Mouse (Mus musculus): Measurements from ENCODE around the gene Syce2. TPM values are rescaled to one million over a fixed set of nuclear protein-coding genes. Genes with fewer than 3 reads are reported as not detected.

Gene Syce2
- 0.92 TPM for polyA plus RNA-seq (2014; fragmentation: Illumina TruSeq; extraction: RNeasy Lipid Tissue Mini Kit (QIAGEN cat#74804); ENCODE audit: low read depth, low replicate concordance)

DNA sequence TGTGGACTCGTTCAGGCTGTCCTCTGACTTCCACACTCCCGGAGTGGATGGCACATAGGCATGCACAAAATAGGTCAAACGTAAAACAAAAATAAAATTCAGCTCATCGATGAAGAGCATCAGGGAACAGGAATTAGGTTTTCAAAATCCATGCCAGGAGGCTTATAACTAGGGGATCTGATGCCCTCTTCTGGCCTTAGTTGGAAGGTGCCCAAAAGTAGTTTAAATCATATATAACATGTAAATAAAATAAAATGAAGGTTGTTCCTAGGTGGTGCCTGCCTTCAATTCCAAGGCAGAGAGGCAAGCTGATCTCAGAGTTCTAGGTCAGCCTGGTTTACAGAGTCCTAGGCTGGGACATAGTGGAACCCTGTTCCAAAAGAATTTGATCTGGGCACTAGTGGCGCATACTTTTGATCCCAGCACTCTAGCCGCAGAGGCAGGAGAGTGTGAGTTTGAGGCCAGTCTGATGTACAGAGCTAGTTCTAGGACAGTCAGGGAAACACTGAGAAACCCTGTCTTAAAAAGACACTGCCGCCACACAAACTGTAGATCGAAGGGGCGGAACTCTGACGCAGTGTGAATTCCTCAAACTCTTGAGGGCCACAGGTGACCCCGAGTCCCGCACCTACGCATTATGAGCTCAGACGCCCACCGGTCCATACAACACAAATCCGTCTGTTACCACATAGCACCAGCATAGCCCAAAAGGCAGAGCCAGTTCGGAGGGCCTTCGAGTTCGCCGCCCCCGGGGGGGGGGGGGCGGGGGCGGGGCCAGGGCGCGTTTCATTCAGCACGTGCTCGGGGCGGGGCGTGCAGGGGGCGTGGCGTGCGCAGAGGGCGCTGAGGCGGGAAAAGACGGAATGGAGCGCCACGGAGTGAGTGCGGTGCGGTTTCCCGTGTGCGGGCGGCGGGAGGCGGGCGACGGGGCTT is at the start of gene Syce2:
Gene Syce2, plus strand, starts transcription at position 736 of the 933 bp plus-strand sequence.

DNA sequence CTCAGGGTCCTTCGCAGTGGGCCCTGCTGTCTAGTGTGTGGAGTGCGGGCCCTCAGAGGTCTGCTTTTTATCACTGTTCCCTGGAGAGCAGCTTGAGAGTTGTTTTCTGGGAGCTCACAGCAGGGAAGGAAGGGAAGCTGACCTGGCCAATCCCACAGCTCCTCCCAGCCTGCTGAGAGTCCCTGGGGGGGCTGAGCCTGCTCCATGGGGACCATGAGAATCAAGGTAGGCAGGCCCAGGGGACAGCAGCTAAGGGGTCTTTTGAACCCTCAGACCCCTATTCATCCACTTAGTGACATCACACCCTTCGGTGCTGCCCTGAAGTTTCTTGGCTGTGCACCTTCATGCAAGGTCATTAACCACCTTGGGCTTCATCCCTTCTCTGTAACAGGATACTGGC is 49.2 kb upstream of the Syce2 start, which contains the start of gene Dand5:
Gene Dand5, minus strand, starts transcription at position 101 of the 400 bp plus-strand sequence.

DNA sequence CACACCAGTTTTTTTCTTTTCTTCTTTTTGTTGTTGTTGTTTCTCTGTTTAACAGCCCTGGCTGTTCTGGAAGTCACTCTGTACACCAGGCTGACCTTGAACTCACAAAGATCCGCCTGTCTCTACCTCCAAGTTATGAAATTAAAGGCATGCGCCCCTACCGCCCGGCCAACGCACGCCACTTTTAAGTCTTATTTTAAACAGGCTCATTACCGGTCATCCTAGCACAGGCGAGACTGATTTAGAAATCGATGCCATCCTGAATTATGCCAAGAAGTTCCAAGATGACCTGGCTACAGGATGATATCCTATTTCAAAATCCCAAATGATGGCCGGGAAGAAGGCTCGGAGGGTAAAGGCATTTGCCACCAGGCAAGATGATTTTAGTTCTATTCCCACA is 40.4 kb upstream of the Syce2 start, which contains the start of gene Gadd45gip1:
Gene Gadd45gip1, plus strand, starts transcription at position 33 of the 400 bp plus-strand sequence.

DNA sequence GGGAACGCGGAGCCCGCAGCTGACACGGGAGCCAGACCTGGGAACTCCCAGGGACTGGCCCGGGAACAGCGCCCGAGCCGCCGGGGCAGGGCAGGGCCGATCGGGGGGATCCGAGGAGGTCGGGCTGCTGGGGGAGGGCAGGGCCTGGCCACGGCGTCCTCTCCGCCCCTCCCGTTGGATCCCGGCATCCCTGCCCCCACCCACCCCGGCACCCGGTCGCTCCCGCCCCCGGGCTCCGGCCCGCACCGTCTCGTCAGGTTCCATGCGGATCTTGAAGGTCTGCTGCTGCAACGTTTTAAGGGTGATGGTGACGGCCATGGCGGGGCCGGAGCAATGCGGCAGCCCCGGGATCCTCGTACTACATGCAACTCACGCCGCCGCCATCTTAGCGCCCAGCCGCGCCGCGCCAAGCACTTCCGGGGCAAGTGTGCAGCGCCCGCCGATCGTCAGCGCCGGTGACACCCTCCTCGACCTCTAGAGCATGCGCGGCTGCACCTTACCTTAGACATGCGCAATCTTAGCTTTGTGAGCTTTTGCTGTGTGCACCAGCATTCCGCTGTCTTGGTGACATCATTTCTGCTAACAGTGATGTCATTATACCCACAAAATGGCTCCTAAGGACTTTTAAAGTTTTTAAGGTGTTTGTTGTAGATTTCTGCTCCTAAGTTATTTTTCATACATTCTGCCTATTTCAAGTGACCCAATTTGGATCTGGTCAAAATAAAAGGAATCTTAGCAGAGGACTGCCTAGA is 31.5 kb upstream of the Syce2 start, which contains the start of gene Rad23a:
Gene Rad23a, minus strand, starts transcription at position 418 of the 752 bp plus-strand sequence.

DNA sequence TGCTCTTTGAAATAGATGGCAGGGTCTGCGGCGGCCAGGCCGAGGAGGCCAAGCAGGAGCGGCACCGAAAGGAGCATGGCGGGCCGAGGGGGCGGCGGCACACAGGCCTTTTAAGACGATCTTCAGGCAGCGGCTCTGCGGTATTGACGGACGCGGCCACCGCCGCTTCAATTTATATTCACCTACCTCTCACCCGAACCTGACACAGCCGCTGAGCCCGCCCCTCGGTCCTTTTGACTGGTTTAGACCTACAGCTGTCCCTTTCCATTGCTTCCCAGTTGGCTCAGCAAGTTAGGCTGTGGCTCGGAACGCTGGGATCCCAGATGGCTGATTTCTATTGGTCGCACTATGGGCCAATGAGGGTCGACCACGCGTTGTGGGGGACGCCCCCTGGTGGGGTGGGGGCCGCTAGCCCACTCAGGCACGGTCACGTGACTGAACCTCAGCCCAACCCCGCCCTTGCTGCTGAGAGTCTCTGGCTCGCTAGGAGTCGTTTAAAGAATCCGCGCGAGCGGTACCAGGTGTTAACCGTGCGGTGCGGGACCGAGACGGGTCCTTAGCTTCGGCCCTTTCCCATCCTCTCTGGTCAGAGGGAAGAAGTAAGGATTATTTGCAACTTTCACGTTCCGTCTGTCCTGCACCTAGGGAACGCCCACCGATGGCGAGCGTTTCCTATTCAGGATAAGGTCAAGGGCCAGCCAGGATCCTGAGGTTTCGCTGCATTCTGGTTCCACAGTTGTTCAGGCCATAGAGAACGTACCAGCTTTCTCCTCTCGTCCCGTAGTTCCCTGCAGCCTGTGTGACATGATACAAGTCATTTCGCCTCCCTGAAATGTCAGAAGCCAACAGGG is 25.0 kb upstream of the Syce2 start, which contains the start of gene Calr:
Gene Calr, minus strand, starts transcription at position 213 of the 851 bp plus-strand sequence.

DNA sequence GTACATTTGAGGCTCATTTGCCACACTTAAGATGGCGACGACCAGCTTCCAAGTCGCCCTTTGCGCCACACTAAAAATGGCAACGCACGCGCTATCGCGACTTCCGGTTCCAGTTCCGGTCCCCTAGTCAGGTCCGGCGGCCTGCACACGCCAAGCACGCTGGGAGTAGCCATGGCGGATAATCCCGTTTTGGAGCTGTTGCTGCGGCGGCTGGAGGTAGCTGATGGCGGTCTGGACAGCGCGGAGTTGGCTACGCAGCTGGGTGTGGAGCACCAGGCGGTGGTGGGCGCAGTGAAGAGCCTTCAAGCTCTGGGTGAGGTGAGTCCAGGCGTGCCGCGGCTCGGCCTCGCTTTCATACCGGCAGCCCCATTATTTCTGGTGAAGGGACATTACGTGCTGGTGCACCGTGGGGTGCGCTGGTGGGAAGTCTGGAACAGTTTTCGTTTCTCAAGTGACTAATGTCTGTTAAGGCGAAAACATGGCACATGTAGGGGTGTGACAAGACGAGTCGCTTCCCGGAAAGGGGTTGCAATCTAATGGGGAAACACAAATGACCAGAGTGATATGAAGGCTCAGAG is 15.0 kb upstream of the Syce2 start, which contains the start of gene Farsa:
Gene Farsa, plus strand, starts transcription at position 126 of the 578 bp plus-strand sequence.

DNA sequence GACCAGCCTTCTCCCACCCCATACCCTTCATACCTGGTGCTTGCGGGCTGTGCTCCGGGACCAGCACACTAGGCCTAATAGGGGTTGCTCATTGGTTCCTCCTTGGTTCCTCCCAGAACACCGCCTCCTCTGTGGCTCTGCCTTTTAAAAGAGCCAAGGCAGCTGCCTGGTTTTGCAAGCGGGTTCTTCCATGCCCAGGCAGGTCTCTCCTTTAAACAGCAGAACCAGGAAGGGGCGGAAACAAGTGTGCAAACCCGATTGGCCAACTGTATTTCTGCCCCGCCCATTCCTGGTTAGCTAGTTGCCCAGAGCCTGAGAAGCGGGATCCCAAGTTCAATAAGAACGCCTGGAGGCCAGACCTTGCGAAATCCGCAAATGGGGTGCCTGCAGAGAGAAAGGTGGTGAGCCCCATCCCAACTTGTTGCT is 21.8 kb downstream of the Syce2 start, which contains the start of gene Gcdh:
Gene Gcdh, minus strand, starts transcription at position 213 of the 426 bp plus-strand sequence.

DNA sequence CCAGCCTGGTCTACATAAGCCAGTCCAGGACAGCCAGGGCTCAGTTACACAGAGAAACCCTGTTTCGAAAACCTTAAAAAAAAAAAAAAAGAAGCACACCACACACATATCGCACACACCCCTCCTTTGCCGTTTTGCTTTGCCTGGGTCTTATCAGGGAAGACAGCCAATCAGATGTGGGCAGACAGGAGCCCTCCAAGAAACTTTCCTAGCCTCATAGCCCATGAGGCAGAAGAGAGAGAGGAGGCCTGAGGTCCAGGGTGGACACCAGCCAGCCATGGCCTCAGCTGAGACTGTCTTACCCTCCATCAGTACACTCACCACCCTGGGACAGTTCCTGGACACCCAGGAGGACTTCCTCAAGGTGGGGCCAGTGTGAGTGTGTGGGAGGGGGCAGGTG is 29.8 kb downstream of the Syce2 start, which contains the start of gene Klf1:
Gene Klf1, plus strand, starts transcription at position 177 of the 400 bp plus-strand sequence.

DNA sequence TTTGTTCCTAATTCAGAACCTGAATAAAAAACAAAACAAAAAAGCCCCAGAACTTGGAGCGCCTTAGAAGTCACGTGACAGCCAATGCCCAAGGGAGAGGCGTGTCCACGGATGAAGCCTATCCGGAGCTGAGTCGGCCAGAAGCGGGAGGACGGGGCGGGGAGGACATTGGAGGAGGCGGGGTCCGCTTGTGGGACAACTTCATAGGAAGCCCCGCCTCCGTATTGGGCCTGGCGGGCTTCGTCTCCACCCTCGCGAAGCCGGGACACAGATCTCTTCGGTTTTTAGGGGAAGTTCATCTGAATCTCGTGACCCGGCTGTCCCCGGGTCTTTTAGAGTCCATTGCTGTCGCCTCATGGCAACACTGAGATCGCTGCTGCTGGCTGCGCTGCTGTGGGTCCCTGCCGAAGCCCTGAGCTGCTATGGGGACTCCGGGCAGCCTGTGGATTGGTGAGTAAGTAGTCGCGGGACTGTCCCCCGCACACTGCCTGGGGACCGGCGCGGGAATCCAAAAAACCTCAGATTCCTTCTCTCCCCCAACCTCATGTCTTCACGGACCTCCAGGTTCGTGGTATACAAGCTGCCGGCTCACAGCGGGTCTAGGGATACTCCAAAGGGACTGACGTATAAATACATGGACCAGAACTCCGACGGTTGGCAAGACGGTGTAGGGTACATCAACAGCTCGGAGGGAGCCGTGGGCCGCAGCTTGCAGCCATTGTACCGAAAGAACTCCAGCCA is 36.7 kb downstream of the Syce2 start, which contains the start of gene Dnase2a:
Gene Dnase2a, plus strand, starts transcription at position 140 of the 741 bp plus-strand sequence.

DNA sequence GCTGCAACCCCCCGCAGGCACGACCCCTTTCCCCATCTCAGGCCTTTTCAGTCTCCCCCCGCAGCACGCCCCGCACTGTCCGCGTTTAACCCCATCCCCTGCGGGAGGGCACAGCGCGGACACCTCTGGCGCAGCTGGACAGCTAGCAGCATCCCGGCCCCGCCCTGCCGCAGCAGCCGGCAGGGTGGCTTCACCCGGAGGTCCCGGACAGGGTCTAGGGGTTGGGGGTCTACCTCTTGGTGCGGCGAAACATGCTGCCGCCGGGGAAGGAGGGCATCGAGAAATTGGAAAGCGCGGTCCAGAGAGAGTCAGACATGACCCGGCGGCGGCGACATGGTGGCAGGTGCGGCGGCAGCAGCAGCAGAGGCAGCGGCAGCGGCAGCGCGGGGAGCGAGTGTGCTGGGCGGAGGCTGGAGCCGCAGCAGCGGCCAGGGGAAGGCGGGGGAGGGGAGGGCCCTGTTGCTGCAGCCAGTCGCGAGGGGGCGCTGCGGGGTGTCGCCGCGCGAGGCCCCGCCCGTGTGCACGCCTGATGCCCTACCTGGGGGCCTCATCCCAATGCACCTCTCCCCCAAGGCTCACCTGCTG is 65.1 kb downstream of the Syce2 start, which contains the start of gene Mast1:
Gene Mast1, minus strand, starts transcription at position 398 of the 585 bp plus-strand sequence.

Other genes starting within 250 kb of the Syce2 start
- 19.2 TPM for gene Ier2, start 209.3 kb upstream of the Syce2 start, polyA plus RNA-seq (2014; fragmentation: Illumina TruSeq; extraction: RNeasy Lipid Tissue Mini Kit (QIAGEN cat#74804); ENCODE audit: low read depth, low replicate concordance)
- gene Trmt1, start 185.8 kb upstream of the Syce2 start, polyA plus RNA-seq (2014; fragmentation: Illumina TruSeq; extraction: RNeasy Lipid Tissue Mini Kit (QIAGEN cat#74804); ENCODE audit: low read depth, low replicate concordance), result 39.8 TPM
- gene Nacc1, start 184.2 kb upstream of the Syce2 start, polyA plus RNA-seq (2014; fragmentation: Illumina TruSeq; extraction: RNeasy Lipid Tissue Mini Kit (QIAGEN cat#74804); ENCODE audit: low read depth, low replicate concordance), result 25.1 TPM
- gene Lyl1, start 170.7 kb upstream of the Syce2 start, polyA plus RNA-seq (2014; fragmentation: Illumina TruSeq; extraction: RNeasy Lipid Tissue Mini Kit (QIAGEN cat#74804); ENCODE audit: low read depth, low replicate concordance), result 3.0 TPM
- gene G430095P16Rik, start 149.1 kb upstream of the Syce2 start, polyA plus RNA-seq (2014; fragmentation: Illumina TruSeq; extraction: RNeasy Lipid Tissue Mini Kit (QIAGEN cat#74804); ENCODE audit: low read depth, low replicate concordance), result not detected
- gene Nfix, start 71.8 kb upstream of the Syce2 start, polyA plus RNA-seq (2014; fragmentation: Illumina TruSeq; extraction: RNeasy Lipid Tissue Mini Kit (QIAGEN cat#74804); ENCODE audit: low read depth, low replicate concordance), result 84.9 TPM
- gene Dand5, start 49.3 kb upstream of the Syce2 start, polyA plus RNA-seq (2014; fragmentation: Illumina TruSeq; extraction: RNeasy Lipid Tissue Mini Kit (QIAGEN cat#74804); ENCODE audit: low read depth, low replicate concordance), result 14.0 TPM
- gene Gadd45gip1, start 40.6 kb upstream of the Syce2 start, polyA plus RNA-seq (2014; fragmentation: Illumina TruSeq; extraction: RNeasy Lipid Tissue Mini Kit (QIAGEN cat#74804); ENCODE audit: low read depth, low replicate concordance), result 28.8 TPM
- 101 TPM for gene Rad23a, start 31.4 kb upstream of the Syce2 start, polyA plus RNA-seq (2014; fragmentation: Illumina TruSeq; extraction: RNeasy Lipid Tissue Mini Kit (QIAGEN cat#74804); ENCODE audit: low read depth, low replicate concordance)
- gene Calr, start 25.2 kb upstream of the Syce2 start, polyA plus RNA-seq (2014; fragmentation: Illumina TruSeq; extraction: RNeasy Lipid Tissue Mini Kit (QIAGEN cat#74804); ENCODE audit: low read depth, low replicate concordance), result 330 TPM
- gene Farsa, start 15.1 kb upstream of the Syce2 start, polyA plus RNA-seq (2014; fragmentation: Illumina TruSeq; extraction: RNeasy Lipid Tissue Mini Kit (QIAGEN cat#74804); ENCODE audit: low read depth, low replicate concordance), result 26.7 TPM
- 84.6 TPM for gene Gcdh, start 21.8 kb downstream of the Syce2 start, polyA plus RNA-seq (2014; fragmentation: Illumina TruSeq; extraction: RNeasy Lipid Tissue Mini Kit (QIAGEN cat#74804); ENCODE audit: low read depth, low replicate concordance)
- gene Klf1, start 29.8 kb downstream of the Syce2 start, polyA plus RNA-seq (2014; fragmentation: Illumina TruSeq; extraction: RNeasy Lipid Tissue Mini Kit (QIAGEN cat#74804); ENCODE audit: low read depth, low replicate concordance), result 0.29 TPM
- gene Dnase2a, start 36.4 kb downstream of the Syce2 start, polyA plus RNA-seq (2014; fragmentation: Illumina TruSeq; extraction: RNeasy Lipid Tissue Mini Kit (QIAGEN cat#74804); ENCODE audit: low read depth, low replicate concordance), result 9.4 TPM
- gene Mast1, start 65.2 kb downstream of the Syce2 start, polyA plus RNA-seq (2014; fragmentation: Illumina TruSeq; extraction: RNeasy Lipid Tissue Mini Kit (QIAGEN cat#74804); ENCODE audit: low read depth, low replicate concordance), result 0.13 TPM
- not detected for gene Rtbdn, start 74.9 kb downstream of the Syce2 start, polyA plus RNA-seq (2014; fragmentation: Illumina TruSeq; extraction: RNeasy Lipid Tissue Mini Kit (QIAGEN cat#74804); ENCODE audit: low read depth, low replicate concordance)
- not detected for gene Gm49661, start 97.3 kb downstream of the Syce2 start, polyA plus RNA-seq (2014; fragmentation: Illumina TruSeq; extraction: RNeasy Lipid Tissue Mini Kit (QIAGEN cat#74804); ENCODE audit: low read depth, low replicate concordance)
- gene Prdx2, start 97.5 kb downstream of the Syce2 start, polyA plus RNA-seq (2014; fragmentation: Illumina TruSeq; extraction: RNeasy Lipid Tissue Mini Kit (QIAGEN cat#74804); ENCODE audit: low read depth, low replicate concordance), result 451 TPM
- gene Rnaseh2a, start 97.7 kb downstream of the Syce2 start, polyA plus RNA-seq (2014; fragmentation: Illumina TruSeq; extraction: RNeasy Lipid Tissue Mini Kit (QIAGEN cat#74804); ENCODE audit: low read depth, low replicate concordance), result 30.6 TPM
- gene Junb, start 106.6 kb downstream of the Syce2 start, polyA plus RNA-seq (2014; fragmentation: Illumina TruSeq; extraction: RNeasy Lipid Tissue Mini Kit (QIAGEN cat#74804); ENCODE audit: low read depth, low replicate concordance), result 16.7 TPM
- gene Hook2, start 118.5 kb downstream of the Syce2 start, polyA plus RNA-seq (2014; fragmentation: Illumina TruSeq; extraction: RNeasy Lipid Tissue Mini Kit (QIAGEN cat#74804); ENCODE audit: low read depth, low replicate concordance), result 3.5 TPM
- not detected for gene Best2, start 142.4 kb downstream of the Syce2 start, polyA plus RNA-seq (2014; fragmentation: Illumina TruSeq; extraction: RNeasy Lipid Tissue Mini Kit (QIAGEN cat#74804); ENCODE audit: low read depth, low replicate concordance)
- 85.3 TPM for gene Asna1, start 153.2 kb downstream of the Syce2 start, polyA plus RNA-seq (2014; fragmentation: Illumina TruSeq; extraction: RNeasy Lipid Tissue Mini Kit (QIAGEN cat#74804); ENCODE audit: low read depth, low replicate concordance)
- gene Trir, start 154.7 kb downstream of the Syce2 start, polyA plus RNA-seq (2014; fragmentation: Illumina TruSeq; extraction: RNeasy Lipid Tissue Mini Kit (QIAGEN cat#74804); ENCODE audit: low read depth, low replicate concordance), result 63.4 TPM
- gene Tnpo2, start 164.8 kb downstream of the Syce2 start, polyA plus RNA-seq (2014; fragmentation: Illumina TruSeq; extraction: RNeasy Lipid Tissue Mini Kit (QIAGEN cat#74804); ENCODE audit: low read depth, low replicate concordance), result 18.9 TPM
- 4.0 TPM for gene Fbxw9, start 187.9 kb downstream of the Syce2 start, polyA plus RNA-seq (2014; fragmentation: Illumina TruSeq; extraction: RNeasy Lipid Tissue Mini Kit (QIAGEN cat#74804); ENCODE audit: low read depth, low replicate concordance)
- not detected for gene Gm5741, start 195.9 kb downstream of the Syce2 start, polyA plus RNA-seq (2014; fragmentation: Illumina TruSeq; extraction: RNeasy Lipid Tissue Mini Kit (QIAGEN cat#74804); ENCODE audit: low read depth, low replicate concordance)
- gene Dhps, start 199.6 kb downstream of the Syce2 start, polyA plus RNA-seq (2014; fragmentation: Illumina TruSeq; extraction: RNeasy Lipid Tissue Mini Kit (QIAGEN cat#74804); ENCODE audit: low read depth, low replicate concordance), result 30.4 TPM
- 54.9 TPM for gene Wdr83os, start 208.6 kb downstream of the Syce2 start, polyA plus RNA-seq (2014; fragmentation: Illumina TruSeq; extraction: RNeasy Lipid Tissue Mini Kit (QIAGEN cat#74804); ENCODE audit: low read depth, low replicate concordance)
- 42.4 TPM for gene Wdr83, start 209.2 kb downstream of the Syce2 start, polyA plus RNA-seq (2014; fragmentation: Illumina TruSeq; extraction: RNeasy Lipid Tissue Mini Kit (QIAGEN cat#74804); ENCODE audit: low read depth, low replicate concordance)
- 28.3 TPM for gene Man2b1, start 211.2 kb downstream of the Syce2 start, polyA plus RNA-seq (2014; fragmentation: Illumina TruSeq; extraction: RNeasy Lipid Tissue Mini Kit (QIAGEN cat#74804); ENCODE audit: low read depth, low replicate concordance)